Mouse (Mus musculus) telencephalon, adult 2 months (tissue): ENCODE results near the gene Ipo4.

Experiments used
- DNase-seq: peaks from one replicate; pipeline ENCODE4 v3.0.0-alpha.2; 2011; ENCODE audit warnings: low read depth, low spot score

The Ipo4 gene

GRCm38 (mm10) chr14:55635523-55636007 lies at the start of gene Ipo4:
TSS of gene Ipo4 (minus strand) at chr14:55635957.
- peak; percentile 90 for DNase-seq

- DNase-seq = no peak
Observed at GRCm38 (mm10) chr14:55682118-55682493, 46.3 kb upstream of the Ipo4 start.

GRCm38 (mm10) chr14:55681160-55682117 lies 45.7 kb upstream of the Ipo4 start, which contains the start of gene Tinf2:
TSS of gene Tinf2 (minus strand) at chr14:55681820.
- DNase-seq = peak; percentile 97

- DNase-seq = no peak
Observed at GRCm38 (mm10) chr14:55677615-55678014, 41.9 kb upstream of the Ipo4 start.

DNA sequence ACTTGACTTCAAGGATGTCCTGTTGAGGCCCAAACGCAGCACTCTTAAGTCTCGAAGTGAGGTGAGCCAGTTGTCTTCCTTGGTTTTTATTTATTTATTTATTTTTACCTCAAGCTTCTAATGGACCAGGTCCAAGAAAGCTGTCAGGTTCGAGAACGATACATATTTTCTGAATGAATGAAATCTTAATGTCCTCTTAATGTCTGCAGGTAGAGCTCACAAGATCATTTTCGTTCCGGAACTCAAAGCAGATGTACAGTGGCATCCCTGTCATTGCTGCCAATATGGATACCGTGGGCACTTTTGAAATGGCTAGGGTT lies 36.9 kb upstream of the Ipo4 start:
- no peak for DNase-seq

GRCm38 (mm10) chr14:55671833-55672740 lies 36.3 kb upstream of the Ipo4 start, which contains the start of the genes Gmpr2 and Nedd8:
TSS of gene Gmpr2 (plus strand) at chr14:55671941.
TSS of gene Nedd8 (minus strand) at chr14:55672124.
- DNase-seq = peak; percentile 99

DNA sequence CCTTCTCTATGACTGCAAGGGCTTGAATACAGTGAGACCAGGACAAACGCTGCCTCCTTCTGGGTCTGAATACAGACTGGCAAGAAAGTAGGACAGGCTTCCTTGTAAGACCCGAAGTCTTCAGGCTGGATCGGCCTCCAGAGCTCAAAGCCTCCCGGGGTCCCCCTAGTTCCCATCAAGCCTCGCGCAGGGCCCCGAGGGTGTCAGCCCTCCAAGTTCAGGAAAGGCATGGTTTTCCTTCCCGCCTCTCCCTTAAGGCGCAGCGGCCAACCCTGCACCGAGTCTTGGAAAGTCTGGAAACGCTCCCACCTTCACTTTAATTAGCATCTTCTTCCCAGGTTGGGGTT lies 35.7 kb upstream of the Ipo4 start:
- no peak for DNase-seq

DNA sequence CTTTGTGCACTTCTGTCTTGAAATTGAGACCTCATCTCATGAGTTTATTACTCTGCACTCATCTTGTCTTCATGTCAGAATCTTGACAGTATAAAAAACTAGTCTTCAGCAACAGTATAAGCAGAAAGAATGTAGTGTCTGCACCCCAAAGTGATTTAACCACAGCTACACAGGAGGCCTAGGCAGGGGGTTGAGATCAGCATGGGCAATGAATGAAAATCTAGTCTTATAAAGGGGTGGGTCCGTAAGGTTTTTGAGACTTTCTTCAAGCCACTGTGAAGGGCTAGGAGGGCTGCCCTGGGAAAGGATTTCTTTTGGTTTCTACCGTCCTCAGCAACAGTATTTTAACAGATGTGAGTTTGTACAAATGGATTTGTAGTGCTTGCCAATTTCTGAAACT lies 24.9 kb upstream of the Ipo4 start:
- no peak for DNase-seq

GRCm38 (mm10) chr14:55659960-55660573 lies 24.3 kb upstream of the Ipo4 start, which contains the start of gene Mdp1:
TSS of gene Mdp1 (minus strand) at chr14:55660508.
- DNase-seq = peak; percentile 89

DNA sequence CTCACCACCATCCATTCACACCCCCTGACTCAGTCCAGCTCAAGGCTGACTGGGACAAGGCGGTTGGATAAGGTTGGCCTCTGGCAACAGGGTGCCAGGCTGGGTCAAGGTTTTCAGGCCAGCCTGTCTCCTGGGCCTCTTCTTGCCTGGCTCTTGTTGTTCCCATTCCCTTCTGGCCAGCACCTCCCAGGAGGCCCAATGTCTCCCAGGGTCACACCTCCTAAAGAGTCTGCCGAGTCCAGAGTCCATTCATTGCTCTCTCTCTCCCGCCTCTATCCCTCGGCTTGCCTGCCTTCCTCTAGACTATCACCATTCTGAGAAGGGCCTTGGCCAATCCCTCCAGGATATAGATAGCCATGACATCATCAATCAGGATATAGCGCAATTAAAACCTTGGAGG lies 22.3 kb upstream of the Ipo4 start:
- DNase-seq = no peak

DNA sequence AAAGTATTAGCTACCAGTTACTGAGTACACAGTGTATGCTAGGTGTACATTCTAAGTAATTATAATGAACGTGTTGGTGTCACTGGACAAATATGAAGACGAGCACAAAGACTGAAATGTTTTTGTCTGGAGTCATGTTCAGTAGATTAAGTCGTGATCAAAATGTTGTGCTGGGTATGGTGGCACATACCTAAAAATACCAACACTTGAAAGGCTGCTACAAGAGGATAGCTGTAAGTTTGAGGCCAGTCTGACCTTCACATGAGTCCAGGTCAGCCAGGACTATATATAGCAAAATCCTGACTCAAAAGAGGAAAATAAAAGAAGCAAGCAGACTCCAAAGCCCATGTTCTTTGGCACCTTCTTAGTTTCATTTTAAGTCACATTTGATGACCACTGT lies 21.2 kb upstream of the Ipo4 start:
- no peak for DNase-seq

GRCm38 (mm10) chr14:55651528-55651927 lies 15.8 kb upstream of the Ipo4 start:
- no peak for DNase-seq

DNA sequence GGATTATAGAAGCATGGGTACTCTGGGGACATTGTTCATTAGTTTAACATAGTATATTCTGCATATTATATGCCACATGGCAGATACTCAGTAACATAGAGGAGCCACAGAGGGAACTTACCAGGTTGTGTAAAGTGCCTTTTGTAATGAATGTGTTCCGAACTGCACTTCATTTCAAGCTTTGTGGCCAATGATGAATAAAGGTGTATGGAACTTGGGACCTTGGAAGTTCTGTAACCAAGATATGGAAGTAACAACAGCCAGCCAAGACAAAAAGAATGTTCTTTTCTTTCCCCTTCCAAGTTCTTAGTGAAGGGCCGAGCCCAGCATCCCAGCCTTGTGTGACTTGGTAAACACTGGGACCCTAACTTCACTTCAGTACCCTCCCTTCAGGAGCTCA lies 14.1 kb upstream of the Ipo4 start, which contains the start of gene Tssk4:
Gene Tssk4, plus strand, starts transcription at position 301 of the 400 bp plus-strand sequence.
- DNase-seq = no peak

DNA sequence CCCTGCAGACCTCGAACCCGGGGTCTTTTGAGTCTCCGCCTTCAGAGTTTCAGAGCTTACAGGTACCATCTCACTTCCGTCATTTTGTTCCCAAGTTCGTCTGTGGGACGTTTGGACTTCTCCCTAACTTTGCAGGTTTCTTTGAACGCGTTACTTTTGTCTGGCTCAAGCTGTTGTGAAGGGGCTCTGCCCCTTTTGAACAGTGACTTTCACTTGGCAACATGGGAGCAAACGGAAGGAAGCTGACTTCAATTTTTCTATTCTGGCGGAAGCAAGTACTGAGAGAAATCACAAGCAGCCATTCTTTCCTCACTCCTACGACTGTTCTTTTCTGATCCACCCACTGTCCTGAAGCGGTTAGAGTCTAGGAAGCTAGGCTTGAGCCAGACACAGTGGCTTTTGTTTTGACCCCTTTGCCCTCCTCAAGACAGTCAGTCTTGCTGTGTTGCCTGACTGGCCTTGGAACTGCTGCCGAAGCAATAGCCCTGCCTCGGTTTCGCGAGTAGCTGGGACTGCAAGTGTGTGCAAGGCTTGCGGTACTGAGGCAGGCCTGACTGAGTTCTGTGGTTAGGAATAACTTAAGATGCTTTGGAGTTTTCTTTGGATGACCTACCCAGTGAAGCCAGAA lies 8.6 kb upstream of the Ipo4 start:
- no peak for DNase-seq

- DNase-seq = peak; percentile 73
Observed at GRCm38 (mm10) chr14:55643060-55643907, 7.5 kb upstream of the Ipo4 start, which contains the start of gene Tm9sf1. TSS of gene Tm9sf1 (minus strand) at chr14:55643806.

GRCm38 (mm10) chr14:55642679-55643059 lies 6.9 kb upstream of the Ipo4 start:
- DNase-seq = no peak

DNA sequence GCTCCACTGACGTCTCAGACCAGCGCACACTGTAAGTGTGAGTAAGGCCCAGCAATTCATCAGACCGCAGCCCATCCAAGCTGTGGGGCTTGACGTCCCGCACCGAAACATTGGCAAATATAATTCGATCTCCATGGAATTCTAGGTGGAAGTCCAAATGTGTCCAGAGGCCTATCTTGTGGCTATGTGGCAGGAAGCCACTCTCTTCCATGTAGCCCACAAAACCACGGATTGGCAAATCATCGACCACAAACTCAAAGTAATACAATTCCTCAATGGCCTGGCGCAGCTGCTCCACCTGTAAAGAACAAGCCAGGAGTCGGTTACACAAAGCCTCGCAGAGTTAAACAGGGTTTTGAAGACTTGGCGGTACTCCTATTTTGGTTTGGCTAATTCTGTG lies 5.5 kb upstream of the Ipo4 start:
- no peak for DNase-seq

DNA sequence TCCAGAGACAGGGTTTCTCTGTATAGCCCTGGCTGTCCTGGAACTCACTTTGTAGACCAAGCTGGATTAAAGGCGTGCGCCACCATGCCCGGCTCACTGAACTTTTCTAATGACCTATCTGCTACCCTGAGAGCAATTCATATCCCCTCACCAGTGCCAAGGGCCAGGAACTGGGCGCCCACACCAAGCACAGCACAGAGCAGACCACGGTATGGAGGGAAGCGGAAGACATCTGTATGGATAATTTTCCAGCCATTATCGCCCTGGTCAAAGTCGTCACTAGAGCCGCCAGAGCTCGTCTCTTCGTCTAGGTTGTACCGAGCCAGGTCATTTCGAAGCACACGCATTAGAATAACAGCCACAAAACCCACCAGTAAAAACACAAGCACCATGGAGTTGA lies 5.1 kb upstream of the Ipo4 start:
- no peak for DNase-seq

DNA sequence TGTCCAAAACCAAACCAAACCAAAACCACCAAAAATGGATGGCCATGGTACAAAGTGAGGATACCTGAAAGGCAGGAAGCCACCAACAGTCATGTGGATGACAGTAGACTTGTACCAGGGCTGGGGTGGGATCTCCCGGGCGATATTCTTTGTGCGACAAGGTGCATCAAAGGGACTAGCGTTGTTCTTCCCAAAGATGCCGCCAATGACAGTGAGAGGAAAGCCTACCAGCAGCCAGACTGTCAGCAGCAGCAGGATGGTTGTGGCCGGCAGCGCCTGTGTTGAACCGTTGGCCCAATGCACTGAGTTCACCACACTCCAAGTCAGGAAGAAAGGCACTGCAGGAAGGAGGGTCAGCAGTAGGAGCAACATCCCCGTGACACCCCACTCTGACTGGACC lies 2.0 kb upstream of the Ipo4 start, which contains the start of gene Gm49378:
Gene Gm49378, minus strand, starts transcription at position 101 of the 400 bp plus-strand sequence.
- no peak for DNase-seq

- no peak for DNase-seq
Observed at GRCm38 (mm10) chr14:55634874-55635522, 759 bp downstream of the Ipo4 start.
